Mouse (Mus musculus): ENCODE measurements around the gene Adipor2. TPM values are rescaled to one million over a fixed set of nuclear protein-coding genes. Genes with fewer than 3 reads are reported as not detected.

The Adipor2 gene
- total RNA-seq, 2 experiments from 2014 or later = 68.2 to 84.8 TPM

DNA sequence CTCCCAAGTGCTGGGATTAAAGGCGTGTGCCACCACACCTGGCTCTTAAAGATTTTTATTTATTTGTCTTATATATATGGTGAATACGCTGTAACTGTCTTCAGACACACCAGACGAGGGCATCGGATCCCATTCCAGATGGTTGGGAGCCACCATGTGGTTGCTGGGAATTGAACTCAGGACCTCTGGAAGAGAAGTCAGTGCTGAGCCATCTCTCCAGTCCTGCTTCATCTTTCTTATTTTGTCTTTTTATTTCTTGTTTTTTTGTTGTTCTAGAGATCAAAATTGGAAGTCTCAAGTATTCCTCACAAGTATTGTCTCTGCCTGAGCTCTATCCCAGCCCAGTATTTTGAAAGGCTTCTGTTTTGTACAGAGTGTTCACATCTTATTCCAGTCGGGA is 2.9 kb upstream of the Adipor2 start:
- DNase-seq = no peak

DNA sequence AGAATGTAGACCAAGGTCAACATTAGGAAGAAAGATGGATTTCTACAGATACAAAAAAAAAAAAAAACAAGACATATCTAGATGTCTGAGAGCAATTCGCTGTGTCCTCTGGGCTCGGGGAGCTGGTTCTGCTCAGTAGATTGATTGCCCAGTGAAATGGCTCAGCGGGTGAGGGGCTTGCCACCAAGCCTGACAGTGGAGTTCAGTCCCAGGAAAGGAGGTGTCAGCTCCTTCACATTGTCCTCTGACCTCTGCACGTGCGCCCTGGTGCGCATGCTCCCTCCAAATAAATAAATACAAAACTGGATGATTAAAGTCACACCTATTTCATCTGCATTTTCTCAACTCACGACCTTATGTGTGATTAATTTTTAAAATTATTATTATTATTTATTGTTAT is 1.9 kb upstream of the Adipor2 start:
- DNase-seq = no peak

DNA sequence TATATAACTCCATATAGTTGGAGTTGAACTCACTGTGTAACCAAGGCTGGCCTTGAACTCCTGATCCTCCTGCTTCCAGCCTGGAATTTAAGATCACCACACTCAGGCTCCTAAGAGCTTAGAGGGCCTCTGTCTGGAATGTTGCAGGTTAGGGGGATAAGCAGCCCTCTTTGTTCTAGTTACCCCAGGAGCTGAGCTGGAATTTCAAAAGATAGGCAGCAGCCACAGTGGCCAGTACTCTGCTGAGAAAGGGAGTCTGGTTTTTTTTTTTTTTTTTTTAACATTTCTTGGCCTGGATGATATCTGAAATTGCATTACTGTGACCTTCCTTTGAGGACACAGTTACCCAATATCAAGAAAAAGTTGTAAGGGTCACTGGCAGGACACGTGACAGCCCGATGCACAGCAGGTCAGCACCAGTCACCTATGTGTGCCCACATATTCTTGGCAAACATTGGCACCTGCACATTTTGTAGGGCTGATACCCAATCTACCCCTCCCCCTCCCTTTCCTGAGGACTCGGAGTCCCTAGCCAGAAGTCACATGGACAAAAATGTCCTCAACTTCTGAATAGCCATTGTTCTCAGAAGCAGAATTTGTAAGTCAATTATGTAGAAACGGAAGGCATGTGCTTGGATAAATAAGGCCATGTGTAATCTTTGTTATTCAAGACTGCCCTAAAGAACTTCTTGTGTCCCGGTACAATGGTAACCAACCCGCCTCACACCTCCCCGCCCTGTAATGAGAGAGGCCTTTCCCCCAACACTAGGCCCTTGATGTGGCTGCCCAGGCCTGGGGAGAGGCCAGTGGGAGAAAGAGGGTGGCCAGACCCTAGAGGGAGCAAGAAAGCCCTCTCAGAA is 1.1 kb upstream of the Adipor2 start:
- peak; percentile 42 for DNase-seq

DNA sequence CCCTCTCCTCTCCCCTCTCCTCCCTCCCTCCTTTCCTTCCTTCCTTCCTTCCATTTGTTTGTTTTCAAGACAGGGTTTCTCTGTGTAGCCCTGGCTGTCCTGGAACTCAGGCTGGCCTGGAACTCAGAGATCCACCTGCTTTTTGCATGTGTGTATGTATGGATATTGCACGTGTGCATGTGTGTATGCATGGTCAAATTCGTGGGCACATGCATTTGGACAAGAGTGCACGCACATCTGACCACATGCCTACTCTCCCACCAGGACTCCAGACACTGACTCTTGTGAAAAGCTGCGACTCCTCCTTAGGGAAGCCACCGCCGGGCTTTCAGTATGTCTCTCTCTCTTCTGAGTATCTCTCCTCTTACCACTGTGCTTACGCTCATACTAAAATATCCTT is 317 bp upstream of the Adipor2 start:
- DNase-seq = no peak

DNA sequence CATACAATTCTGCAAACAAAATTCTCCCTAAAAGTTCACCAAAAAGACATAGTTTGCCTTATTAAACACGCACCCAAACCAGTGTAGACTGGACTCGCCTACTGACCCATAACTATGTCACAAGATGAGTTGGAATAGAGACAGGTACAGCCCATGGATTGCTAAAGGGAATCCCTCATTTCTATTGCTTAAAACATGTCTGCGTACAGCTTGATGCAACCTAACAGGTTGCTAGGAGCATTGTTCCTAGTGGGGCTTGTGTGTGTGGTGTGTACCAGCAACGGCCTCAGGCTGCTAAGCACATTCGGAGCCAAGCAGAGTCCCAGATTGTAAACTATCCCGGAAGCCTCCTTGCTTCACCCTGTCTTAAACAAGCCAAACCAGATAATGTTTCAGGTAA is 861 bp downstream of the Adipor2 start:
- no peak for DNase-seq

DNA sequence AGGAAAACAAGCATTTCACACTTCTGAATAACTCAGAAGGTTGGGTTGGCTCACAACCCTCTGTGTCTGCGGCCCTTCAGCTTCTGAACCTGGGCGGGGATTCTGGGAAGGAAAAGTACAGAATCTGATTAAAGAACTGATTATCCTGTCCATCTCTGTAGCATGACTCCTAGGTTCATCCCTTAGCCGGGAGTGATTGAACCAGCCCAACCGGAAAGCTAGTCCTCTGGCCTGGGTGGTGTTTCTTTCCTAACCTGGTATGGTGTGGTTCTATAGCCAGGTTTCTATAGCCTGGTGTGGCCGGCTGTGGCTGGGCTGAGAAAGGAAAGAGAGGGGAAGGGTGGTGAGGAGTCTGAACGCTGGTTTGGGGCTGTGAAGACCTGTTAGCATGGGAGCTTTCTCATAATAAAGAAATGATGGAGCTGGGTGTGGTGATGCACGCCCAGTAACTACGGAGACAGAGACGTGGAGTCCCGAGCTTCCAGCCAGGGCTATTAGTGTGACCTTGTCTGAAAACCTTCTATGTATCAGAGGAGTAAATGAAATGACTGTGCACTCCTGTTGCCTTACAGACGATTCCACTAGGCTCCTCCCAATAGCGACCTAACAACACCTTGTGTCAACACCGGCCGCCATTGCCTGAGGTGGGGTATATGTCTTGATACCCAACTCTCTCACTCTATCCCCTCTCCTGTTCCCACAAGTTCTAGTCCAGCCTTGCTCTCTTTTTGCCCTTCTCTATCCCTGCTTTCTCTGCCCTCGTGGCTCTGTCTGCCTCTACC is 3.1 kb downstream of the Adipor2 start:
- DNase-seq = no peak

DNA sequence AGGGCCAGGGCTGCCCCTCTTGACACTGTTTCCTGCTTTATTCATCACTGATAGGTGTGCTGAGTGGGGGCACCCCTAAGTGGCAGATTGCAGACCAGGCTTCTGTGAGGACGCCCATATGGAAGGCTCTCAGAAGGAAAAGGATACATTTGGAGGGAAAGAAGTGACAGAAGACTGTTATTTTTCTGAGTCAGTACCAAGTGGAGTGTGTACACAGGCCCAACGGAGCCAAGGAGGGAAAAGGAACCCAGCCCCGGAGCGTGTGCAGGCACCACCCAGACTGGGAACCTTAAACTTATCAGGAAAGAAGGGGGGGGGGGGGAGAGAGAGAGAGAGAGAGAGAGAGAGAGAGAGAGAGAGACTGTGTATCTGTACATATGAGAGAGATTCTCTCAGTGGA is 4.9 kb downstream of the Adipor2 start:
- DNase-seq = no peak

DNA sequence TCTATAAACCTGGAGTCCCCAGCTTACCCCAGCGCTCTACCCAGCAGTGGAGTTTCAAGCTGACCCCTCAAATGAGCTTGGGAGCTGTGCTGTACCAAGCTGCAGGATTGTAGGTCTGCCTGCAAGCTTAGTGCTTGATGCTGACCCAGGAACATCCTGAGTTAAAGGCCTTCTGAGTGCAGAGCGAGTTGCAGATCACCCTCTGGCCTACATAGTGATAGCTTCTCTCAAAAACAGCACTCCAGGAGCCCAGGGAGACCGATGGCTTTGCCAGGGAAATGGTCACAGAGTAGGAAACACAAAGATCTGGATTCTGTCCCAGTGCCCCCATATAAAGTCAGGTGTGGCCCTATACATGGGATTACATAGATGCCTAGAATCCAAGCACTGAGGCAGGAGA is 6.0 kb downstream of the Adipor2 start:
- DNase-seq = no peak

DNA sequence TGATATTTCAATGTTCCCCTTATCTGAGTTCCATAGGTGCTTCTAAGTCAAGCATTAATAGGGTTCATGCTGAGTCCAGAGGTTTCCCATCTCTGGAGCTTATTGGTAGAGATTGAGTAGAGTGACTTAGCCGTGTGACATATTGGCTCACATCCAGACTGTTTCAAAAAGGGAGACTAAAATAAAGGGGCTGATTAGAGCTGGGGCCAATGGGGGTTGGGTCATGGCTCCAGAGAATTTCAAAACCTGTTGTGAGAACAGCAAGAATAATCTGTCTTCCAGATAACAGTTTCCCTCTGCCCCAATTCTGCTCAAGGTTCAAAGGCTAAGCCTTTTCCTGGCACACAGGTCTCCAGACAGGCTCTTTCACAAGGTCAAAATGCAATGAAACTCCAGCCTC is 7.7 kb downstream of the Adipor2 start:
- DNase-seq = no peak

DNA sequence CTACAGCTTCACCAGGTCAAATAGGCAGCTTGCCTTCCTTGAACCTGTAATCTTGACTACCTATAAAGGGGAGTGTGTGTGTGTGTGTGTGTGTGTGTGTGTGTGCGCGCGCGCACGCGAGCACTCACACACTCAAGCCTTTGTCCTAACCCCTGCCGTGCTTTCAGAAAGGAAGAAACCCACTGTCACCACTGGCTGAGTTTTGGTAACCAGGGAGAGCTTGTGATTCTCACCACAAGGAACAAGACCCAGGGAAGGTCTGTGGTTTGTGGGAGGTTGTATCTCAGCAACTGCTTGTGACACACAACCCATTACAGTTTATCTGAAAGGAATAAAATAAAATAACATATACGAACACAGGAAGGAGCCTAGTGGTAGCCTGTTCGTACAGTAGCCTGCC is 8.9 kb downstream of the Adipor2 start:
- no peak for DNase-seq

DNA sequence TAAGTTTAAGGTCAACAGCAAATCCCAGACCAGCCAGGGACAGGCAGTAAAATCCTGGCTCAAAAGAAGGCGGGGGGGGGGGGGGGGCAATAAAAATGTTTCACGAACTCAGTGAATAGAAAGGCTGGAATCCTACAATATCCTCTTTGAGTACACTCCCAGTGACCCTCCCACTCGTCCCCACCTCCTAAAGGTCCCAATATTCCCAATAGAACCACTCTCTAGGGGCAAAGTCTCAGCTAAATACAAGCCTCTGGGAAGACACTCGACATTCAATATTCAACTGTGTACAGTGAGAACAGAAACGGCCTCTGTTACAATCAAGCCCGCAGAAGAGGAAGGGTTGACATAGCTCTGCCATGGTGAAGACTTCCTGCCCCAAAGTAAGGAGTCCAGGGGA is 9.7 kb downstream of the Adipor2 start:
- no peak for DNase-seq

DNA sequence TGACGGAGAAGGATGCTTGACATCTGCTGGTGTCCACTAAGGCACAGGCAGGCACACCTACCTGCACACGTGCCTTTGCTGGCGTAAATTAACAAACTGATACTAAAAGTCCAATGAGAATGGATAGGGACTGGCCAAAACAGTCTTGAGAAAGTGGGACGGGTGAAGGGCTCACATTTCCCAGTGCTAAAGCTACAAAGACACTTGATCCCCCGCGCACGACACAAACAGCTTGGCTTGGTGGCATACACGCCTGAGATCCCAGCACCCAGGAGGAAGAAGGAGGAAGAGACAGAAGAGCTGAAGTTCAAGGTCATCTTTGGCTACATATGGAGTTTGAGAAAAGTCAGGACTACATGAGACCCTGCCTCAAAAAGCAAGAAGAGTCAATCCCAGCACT is 11.0 kb downstream of the Adipor2 start:
- DNase-seq = no peak

DNA sequence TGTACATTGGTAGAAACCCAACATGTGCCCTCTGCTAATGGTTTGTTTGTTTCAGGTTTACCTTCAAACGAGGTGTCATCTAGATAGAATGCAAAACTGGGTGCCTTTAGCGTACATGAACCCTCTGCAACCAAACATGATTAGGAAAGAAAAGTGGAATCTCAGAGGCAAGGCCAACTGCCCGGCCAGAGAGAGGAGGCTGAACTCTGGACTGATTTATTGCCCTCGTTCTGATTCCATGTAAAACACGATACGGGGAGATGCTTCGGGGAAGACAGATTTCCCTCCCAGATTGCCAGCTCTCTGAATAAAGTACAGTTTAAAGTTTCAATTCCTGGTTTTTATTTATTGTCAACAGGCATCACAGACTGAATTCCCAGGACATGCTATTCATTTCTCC is 12.2 kb downstream of the Adipor2 start:
- no peak for DNase-seq

DNA sequence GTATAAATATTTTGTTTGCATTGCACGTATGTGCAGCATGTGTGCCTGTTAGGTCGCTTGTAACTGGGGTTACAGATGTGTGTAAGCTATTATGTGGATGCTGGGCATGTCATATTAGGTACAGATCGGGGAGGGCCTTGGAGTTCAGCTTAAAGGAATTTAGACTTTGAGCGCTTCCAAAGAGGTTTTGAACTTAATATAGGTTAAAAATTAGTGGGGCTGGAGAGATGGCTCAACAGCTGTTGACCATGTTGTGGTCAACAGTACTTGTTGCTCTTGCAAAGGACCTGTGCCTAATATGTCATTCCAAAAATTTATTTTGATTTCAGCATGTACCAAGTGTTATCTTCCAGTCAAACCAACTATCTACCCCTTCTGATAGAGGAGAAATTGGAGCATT is 12.7 kb downstream of the Adipor2 start:
- DNase-seq = no peak

DNA sequence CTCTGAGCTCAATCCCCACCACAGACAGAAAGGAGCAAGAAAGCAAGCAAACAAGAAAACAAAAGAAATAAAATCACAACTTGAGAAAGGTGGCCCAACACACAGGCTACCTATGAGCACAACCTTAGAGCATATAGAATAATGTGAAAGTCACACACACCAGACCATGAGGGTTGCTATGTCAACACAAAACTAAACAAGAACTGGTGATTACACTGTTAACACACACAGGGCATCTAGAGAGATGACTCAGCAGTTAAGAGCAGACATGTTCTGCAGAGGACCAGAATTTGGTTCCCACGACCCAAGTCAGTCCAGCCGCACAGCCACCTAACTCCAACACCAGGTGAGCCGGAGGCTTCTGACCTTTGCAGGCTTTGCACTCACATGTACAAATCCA is 14.5 kb downstream of the Adipor2 start:
- no peak for DNase-seq

DNA sequence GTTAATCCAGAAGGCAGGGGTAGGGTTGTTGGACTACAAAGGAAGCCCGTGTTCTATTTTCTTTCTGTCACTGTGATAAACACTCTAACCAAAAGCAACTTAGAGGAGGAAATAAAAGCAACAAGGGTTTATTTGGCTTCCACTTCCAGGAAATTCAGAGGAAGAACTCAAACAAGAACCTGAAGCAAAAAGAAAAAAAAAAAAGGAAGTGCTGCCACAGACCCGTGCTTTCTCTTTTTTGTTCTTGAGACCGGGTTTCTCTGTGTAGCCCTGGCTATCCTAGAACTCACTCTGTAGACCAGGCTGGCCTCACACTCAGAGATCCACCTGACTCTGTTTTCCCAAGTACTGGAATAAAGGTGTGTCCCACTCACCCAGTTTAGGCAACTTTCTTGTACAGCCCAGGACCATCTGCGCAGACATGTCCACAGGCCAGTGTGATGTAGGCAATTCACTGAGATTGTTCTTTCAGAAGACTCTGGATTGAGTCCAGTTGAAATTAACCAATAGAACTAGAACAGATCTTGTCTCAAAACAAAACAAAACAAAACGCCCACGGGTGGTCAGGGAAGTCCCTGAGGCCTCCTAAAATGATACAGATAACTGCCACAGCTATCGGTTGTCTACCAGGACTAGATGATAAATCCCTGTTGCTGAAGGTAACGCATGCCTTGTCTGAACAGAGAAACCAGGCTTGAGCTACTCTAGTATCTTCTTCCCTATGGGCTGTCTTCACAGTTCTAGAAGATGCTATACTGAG is 15.8 kb downstream of the Adipor2 start:
- no peak for DNase-seq

DNA sequence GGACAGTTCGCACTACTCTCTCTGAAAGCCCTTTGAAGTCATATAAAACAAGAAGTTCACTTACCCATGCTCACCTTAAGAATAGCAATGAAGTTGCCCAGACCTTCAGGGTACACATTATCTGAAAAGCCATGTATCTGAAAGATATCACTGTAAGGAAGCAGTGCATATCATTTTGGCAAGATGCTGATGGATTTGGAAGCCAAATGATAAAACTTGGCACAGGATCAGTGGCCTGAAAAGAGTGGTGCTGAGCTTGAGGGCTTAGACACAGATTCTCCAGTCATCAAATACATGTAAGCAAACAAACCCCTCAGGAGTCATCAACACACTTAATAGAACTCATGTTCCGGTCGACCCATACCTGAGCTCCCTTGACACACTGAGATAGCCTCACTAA is 16.9 kb downstream of the Adipor2 start:
- DNase-seq = no peak

DNA sequence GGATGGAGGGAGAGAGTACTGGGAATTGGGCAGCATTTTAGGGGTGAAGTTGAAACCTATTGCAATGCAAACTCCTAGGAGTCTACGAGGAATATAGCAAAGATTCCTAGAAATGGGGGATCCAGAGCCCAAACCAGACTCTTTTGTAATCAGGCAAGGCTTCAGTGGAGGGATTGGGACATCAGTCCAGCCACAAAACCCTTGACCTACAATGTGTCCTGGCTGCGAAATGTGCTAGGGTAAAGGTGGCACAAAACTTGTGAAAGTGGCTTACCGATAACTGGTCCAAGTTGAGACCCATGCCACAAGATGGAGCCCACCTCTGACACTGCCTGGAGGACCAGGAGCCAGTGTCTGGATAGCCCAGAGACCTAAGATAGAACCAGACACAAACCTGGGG is 18.1 kb downstream of the Adipor2 start:
- no peak for DNase-seq

DNA sequence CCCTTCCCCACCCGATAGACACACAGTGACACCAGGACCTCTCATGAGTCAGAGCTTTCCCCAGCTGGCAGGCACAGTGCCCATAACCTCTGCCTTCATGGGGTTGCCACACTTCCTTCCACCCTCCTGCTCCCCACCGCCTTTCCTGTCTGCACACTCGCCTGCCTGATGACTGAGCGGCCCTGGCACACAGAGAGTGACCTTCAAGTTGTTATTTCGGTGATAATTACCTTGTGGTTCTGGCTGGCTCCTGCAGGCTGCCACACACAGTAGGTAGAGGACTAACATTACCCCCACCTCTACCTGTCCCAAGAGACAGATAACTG is 21.2 kb downstream of the Adipor2 start:
- DNase-seq = peak; percentile 76

DNA sequence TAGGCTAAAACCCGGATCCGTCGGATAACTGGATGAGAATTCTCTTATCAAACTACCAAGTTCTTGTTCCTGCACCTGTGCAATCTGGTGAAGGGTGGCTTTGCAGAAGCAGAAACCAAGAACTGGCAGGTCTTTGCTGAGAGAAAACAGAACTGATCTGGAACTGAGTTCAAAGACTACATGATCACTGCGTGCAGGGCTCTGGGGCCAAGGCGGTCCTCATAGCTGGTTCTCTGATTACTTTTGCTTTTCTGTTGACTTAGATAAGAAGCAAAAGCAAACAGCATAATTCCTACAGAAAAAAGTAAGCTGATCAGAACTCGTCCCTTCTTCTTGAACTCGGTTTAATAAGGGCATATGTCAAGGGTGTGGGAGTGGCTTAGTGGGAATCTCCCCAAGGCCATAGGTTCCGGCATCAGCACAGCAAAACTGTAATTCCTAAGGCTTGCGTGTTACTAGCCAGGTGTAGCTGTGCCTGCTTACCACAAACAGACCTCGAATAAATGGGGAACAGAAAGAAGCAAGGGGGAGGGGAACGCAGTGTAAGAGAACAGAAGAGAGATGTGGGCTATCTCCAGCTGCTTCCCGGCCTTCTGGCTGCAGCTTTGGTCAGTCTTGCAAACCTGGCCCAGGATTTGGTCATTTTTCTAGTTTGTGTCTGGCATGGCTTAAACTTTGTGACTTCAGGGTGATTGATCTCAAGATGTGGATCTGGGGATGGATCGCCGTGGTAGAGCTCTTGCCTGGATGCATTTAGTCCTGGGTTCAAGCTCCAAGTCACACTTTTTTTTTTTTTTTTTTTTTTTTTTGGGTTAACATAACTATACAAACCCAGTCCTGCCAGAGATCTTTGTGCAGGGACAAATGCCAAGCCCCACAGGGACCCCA is 21.8 kb downstream of the Adipor2 start:
- DNase-seq = no peak

DNA sequence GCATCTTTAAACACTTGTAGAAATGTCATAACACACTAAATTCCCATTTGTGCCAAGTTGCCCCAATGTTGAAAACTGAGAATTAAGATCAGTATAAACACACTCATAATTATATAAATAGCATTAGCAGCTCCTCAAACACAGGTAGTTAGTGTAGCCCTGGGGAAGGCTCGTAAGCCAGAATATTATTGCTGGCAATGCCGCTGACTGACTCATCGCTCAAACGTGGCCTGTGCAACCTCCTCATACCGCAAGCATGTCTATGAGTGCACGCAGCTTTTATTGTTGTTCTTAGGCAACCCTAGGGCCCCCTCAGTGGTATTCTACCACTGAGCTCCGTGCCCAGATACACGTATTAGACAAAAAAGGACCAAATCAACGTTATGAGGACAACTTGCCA is 24.7 kb downstream of the Adipor2 start:
- no peak for DNase-seq

DNA sequence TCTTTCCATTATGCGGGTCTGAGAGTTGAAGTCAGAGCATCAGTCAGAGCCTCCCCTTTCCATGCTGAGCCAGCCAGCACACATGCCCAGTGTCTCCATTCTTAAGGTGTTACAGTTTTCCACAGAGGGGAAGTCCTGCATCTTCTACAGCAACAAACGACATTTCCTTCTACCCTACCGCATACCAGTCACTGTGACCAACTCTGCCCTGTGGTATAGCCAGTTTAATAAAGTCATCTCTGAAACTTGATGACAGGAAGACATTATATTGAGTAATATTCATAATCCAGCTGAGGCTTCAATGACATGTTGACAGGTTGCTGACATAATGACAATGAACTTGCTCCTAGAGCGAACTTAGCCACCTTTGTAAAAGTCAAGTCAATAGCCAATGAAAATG is 26.8 kb downstream of the Adipor2 start:
- no peak for DNase-seq

Data from gastrocnemius, postnatal 25 days (tissue).